Mouse (Mus musculus) MEL-GATA-1-ER (cell line): ENCODE measurements around the gene Poc1b.

ENCODE experiments used
- DNase-seq: peaks from one replicate; pipeline ENCODE4 v3.0.0-alpha.2; 2012; ENCODE audit warnings: low read depth; ENCODE audit errors: extremely low read depth

Poc1b gene

GRCm38 (mm10) chr10:99106703-99107631, at the start of gene Poc1b:
Gene Poc1b, plus strand, starts transcription at chr10:99107036.
- DNase-seq: peak; percentile 56

DNA sequence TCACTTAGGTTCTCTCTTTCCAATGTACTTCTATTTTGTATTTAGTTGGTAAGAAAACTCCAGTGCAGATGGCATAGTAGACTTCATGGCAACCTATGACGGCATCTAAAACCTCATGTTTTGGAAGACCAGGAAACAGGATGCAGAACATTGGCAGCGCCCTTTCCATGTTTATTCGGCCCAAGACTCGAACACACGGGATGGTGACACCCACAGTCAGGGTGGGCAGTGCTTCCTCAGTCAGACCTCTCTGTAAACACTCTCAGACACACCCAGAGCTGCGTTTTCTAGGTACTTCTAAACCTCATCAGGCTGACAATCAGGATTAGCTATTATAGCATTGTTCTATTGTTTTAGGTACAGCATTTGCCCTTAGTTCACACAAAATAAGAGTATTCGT, 46.2 kb upstream of the Poc1b start:
- no peak for DNase-seq

GRCm38 (mm10) chr10:99061418-99061817, 45.4 kb upstream of the Poc1b start:
- DNase-seq: no peak

DNA sequence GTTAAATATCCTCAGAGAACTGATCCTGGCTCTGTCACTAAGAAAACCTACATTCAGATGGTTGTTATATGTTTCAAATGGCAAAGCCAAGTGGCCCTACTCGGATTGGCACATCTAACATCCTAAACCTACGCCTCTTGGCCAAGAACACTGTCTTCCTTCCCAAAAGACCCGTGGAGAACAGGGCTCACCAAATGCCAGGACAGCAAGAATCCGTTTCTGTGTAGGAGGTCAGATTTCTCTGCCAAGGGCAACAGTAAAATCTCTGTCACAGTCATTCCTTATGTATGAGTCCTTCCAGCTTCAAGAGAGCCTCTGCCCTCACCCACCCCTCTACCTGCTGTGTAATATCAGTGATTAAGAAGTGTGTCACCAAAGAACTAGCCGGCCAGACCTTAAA, 44.3 kb upstream of the Poc1b start:
- no peak for DNase-seq

GRCm38 (mm10) chr10:99076113-99076895, 30.5 kb upstream of the Poc1b start:
- no peak for DNase-seq

GRCm38 (mm10) chr10:99078621-99079020, 28.2 kb upstream of the Poc1b start:
- no peak for DNase-seq

GRCm38 (mm10) chr10:99081569-99081990, 25.3 kb upstream of the Poc1b start:
- peak; percentile 43 for DNase-seq

GRCm38 (mm10) chr10:99083431-99084003, 23.3 kb upstream of the Poc1b start:
- DNase-seq: no peak

DNA sequence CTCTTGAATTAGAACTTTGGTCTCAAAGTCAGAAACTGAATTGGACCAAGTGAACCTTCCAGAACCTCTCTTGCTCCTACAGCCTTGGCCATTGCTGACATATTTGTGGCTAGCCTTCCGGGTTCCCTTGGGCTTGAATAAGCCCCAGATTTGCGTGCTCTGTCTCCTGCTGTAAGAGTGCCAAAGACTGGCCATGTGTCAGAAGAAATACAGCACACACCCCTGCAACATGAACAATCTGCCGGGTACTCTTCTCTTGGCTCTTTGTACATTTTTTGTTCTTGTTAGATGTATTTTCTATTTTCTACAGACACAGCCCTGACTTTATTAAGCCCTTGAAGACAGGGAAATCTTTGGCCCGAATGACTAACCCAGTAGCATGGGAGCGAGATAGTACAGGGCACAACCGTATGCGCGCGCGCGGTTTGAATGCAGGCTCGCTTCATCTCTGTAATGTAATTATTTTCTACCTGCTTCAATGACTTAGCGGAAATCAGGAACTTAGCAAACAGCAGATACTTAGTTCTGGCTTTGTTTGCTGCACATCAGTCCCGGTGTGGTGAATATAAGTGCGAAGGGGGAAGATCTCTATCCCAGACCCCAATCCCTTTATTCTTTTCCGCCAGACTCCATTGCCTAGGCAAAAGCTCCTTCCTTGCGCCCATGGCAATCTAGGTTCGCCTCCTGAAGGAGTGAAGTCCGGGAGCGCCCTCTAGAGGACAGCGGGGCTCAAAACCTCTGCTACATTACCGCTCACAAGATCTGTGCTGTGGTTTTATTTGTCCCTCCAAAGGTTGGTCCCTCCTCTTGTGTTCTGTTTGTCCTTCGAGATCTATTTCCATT, 22.2 kb upstream of the Poc1b start:
- DNase-seq: peak; percentile 53

- no peak for DNase-seq
Observed at GRCm38 (mm10) chr10:99085240-99085587, 21.6 kb upstream of the Poc1b start.

DNA sequence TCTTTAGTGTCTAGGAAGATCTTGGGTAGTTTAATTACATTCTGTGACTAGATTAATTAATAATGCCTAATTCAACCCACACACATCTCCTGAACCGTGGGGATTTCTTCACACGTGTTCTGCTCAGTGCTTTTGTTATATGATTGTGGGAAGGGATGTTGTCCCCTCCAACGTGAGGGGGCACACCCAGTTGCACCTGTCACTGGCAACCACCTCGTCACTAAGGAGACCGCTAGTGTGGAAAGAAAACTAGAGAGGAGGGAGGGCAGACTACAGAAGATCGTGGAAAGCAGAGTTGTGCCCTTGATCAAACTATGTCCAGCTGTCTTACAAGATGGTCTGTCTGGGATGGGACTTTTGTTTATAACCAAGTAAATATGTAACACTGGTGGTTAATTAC, 20.8 kb upstream of the Poc1b start:
- no peak for DNase-seq

GRCm38 (mm10) chr10:99089906-99090305, 16.9 kb upstream of the Poc1b start:
- DNase-seq: no peak

DNA sequence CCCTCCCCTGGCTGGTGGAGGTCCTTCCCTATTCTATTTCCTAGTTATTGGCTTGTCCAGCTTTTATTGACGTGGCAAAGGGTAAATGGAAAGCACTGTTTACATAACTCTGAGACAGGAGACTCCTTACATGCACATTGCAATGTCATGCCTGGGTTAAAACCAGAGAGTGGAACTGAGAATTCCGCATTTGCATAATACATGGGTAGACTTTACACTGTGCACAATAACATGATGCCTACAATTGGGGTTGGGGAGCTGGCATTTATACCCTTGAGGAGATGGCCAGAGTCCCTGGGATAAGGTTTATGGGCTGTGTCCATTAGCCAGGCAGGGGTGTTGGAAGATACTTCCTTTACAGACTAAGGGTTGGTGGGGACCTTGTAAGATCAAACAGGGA, 13.5 kb upstream of the Poc1b start:
- no peak for DNase-seq

GRCm38 (mm10) chr10:99095114-99095513, 11.7 kb upstream of the Poc1b start:
- DNase-seq: no peak

DNA sequence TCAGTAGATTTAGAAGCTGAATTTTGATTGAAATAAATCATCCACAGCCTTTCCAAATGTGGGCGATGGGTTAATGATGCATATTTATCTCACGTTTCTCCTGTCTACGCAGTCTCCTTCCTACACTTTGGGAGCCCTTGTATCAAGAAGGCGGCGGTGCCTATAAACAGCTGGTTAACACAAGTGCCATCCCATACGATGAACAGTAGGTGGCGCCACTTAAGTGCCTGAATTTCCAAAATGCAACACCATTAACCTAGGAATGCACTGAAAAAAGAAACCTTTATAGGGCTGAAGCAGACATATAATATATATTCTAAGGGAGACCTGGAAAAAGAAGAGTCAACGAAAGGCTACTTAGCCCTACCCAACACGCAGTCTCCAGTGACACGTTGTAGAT, 9.5 kb upstream of the Poc1b start:
- DNase-seq: no peak

DNA sequence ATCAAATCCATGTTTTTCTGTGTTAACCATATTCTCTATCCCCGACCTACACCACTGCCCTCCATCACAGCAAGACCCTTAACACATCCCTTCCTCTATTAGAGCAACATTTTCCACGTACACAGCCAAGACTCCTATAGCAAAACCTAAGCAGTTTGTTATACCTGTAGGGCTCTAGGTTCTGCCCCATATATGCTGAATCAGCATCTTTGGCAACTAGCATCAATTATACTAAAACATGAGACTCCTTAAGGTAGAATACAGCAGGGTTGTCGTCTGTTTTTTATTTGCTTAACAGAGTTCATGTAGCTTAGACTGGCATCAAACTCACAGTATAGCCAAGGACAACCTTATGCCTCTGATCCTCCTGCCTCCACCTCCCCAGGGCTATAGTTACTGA, 1.3 kb upstream of the Poc1b start:
- DNase-seq: no peak

GRCm38 (mm10) chr10:99106311-99106702, 529 bp upstream of the Poc1b start:
- DNase-seq: no peak

DNA sequence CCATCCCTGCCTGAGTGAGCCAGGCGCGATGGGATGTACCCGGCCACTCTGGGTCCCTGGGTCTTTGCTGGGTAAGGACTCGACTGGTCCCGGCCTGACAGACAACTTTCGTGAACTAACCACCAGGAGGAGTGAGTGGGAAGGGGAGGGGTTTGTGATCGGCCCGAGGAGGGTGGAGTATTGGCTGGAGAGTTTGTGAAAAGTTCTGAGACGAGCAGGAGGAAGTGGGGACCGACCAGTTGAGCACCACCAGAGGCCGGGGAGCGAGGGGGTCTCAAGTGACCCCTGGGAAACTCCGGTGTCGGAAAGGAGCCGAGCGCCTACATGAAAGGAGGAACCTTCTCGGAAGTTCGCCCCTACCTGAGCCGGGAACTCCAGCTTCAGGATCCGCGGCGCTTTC, 1.1 kb downstream of the Poc1b start, which contains the start of gene Galnt4:
TSS of gene Galnt4 (plus strand) at position 196 of the 400 bp plus-strand sequence.
- peak; percentile 60 for DNase-seq

GRCm38 (mm10) chr10:99108431-99108982, 1.7 kb downstream of the Poc1b start:
- DNase-seq: no peak

DNA sequence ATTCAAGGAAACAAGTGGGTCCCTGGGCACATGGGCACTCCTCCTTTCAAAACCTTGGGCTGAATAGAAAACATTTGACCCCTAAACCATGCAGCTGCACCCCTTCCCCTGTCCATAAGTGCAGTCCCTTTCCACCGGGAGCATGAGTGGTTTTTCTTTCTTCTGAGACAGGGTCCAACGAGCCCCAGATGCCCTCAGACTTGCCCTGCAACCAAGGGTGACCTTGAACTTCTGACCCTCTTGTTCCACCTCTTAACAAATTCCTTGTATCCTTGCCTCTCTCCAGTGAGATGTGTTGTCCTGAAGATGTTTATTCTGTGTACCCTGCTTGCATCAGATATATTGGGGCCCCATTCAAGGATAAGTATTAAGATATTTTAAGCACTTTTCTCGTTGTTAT, 6.7 kb downstream of the Poc1b start:
- DNase-seq: no peak

DNA sequence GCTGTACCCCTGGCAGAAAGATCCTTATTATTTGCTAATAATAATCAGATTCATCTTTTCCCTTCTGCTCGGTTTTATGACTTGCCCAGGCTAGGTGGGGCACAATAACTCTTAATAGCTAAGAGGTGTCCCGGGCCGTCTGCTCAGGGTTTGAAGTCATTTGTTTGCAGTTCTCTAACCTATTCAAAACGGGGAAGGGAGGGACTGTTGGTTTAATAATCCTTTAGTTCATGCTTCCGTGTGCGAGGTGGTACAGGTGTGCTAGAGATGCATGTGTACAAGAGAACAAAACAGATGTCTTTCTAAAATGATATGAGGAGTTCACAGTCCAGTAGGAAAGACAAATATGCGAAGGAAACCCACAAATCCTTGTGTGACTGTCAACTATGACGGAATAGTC, 7.5 kb downstream of the Poc1b start:
- DNase-seq: no peak
